1 mouse cellular context compared by ENCODE assay signal in genomic region chr17:25984066-25984465, GRCm38 (mm10).
TF ChIP-seq lines count a peak whose summit lies in the region.

No protein-coding gene starts in this region.

TF ChIP-seq in CH12.LX, 34 proteins besides CTCF, POLR2A, EP300 and RAD21 (continued from another document):
- TF ChIP-seq POLR2AphosphoS2 (IDR thresholded peaks at IDR 0.05; ENCODE audit: low read depth, low read length) = no peak
- TF ChIP-seq NRF1 (IDR thresholded peaks at IDR 0.05; ENCODE audit: low read depth, low read length) = no peak
- TF ChIP-seq USF1 (IDR thresholded peaks at IDR 0.05; ENCODE audit: low read depth, low read length) = no peak
- no peak for TF ChIP-seq PAX5 (IDR thresholded peaks at IDR 0.05; ENCODE audit: low read length)
- no peak for TF ChIP-seq HCFC1 (IDR thresholded peaks at IDR 0.05; ENCODE audit: low read depth, low read length)
- TF ChIP-seq GABPA (IDR thresholded peaks at IDR 0.05; ENCODE audit: insufficient replicate concordance, low read depth, low read length) = no peak
- TF ChIP-seq JUND (conservative IDR thresholded peaks at IDR 0.05; ENCODE audit: low read depth, low read length) = no peak
- no peak for TF ChIP-seq MEF2A (IDR thresholded peaks at IDR 0.05; ENCODE audit: borderline replicate concordance, low read depth, low read length)
- TF ChIP-seq JUN (IDR thresholded peaks at IDR 0.05; ENCODE audit: insufficient read depth, low read depth, low read length) = no peak
